Mouse (Mus musculus) spleen, adult 12 weeks (tissue): ENCODE measurements around the gene Cacng7.
A peak's percentile ranks its signal among the peaks of the same experiment; 100 is the strongest.
"Not testable (repeated sequence)": the region's sequence is repeated elsewhere in the genome, so short reads cannot be mapped to it uniquely, and the experiment has no call there.

Experiments
- DNase-seq: peaks from one replicate; pipeline ENCODE4 v3.0.0; 2022; ENCODE audit warnings: low spot score

Gene Cacng7

DNA sequence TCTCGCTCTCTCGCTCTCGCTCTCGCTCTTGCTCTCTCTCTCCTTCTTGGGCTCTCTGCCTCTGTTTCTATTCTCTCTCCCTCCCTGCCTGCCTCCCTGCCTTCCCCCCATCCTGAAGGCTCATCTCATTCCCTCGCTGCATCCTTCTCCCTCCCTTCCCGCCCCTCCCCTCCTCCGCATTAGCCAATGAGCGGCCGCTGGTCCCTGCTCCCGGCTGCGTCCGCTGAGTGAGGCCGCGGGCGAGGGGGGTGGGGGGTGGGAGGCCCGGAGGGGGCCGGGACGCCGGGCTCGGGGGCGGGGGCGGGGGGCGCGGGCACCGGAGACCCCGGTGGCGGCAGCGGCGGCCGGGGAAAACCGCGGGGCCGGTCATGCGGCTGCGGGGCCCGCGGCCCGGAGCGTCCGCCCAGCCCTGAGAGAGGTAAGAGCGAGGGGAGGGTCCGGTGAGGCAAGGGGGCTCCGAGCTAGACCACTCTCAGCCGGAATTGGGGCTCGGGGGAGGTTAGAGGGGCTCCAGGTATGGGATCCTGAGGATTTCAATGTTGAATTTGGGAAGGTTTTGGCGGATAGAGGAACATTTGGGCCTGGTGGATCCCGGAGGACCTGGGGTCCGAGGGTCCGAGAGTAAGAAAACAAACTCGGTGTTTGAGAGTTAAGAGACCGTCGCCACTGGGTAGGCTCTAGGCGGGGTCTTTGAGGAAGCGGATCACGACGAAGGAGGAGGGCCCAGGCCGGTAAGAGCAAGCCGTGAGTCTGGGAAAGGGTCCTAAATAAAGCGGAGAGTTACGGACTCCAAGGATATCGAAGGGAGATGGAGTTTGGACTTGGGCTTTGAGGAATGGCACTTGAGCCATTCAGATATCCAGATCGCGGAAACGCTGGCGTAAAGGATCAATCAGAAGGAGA is at the start of gene Cacng7:
TSS of gene Cacng7 (plus strand) at position 337 of the 903 bp plus-strand sequence.
- DNase-seq, result no peak

DNA sequence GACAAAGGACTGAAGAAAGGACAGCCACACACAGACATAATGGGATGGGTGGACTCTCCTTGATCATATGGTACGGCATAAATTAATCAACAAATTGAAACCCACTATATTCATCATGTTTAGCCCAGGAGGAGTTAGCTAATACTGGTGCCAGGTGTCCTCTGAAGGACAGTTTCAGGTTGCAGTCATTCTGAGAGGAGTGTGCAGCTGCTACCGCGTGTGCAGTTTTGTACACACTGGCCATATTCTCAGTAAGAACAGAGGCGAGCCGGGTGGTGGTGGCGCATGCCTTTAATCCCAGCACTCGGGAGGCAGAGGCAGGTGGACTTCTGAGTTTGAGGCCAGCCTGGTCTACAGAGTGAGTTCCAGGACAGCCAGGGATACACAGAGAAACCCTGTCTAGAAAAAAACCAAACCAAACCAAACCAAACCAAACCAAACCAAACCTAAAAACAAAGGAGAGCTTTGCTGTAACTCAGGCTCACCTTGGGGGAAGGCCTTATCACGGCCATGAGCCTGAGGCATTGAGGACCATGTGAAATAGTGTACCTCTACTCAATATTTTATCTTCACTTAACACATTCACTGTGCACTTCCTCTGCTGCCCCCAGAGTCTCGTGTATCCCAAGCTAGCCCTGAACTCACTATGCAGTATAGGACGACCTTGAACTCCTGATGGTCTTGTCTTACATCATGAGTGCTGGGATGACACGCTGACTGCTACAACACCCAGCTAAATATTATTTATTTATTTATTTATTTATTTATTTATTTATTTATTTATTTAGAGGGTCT is 49.5 kb upstream of the Cacng7 start:
- no peak for DNase-seq

DNA sequence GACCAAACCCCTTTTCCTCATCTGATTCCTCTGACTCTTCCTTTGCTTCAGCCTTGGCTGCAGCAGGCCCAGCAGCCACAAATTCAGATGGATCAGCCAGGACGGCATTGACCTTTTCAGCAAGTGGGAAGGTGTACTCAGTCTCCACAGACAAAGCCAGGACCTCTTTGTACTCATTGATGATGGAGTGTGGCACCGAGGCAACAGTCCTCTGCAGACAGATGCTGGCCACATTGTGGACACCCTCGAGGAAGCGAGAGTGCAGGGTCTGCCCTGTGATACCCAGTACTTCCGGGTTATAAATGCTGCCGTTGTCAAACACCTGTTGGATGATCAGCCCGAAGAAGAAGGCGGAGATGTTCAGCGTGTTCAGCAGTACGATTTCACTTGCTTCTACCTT is 48.2 kb upstream of the Cacng7 start:
- no peak for DNase-seq

DNA sequence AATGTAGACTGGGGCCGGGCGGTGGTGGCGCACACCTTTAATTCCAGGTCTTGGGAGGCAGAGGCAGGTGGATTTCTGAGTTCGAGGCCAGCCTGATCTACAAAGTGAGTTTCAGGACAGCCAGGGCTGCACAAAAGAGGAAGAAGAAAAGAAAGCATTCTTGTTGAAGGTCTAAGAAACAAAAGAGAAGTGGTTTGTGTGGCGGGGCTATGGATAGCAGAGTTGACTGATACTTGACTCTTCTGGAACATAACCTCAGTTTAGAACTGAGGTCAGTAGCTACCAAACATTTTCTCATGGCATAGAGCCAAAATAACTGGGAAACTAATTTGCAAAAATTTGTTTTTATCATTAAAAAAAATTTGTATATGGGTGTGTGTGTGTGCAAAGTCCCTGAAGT is 46.7 kb upstream of the Cacng7 start:
- DNase-seq, result no peak

DNA sequence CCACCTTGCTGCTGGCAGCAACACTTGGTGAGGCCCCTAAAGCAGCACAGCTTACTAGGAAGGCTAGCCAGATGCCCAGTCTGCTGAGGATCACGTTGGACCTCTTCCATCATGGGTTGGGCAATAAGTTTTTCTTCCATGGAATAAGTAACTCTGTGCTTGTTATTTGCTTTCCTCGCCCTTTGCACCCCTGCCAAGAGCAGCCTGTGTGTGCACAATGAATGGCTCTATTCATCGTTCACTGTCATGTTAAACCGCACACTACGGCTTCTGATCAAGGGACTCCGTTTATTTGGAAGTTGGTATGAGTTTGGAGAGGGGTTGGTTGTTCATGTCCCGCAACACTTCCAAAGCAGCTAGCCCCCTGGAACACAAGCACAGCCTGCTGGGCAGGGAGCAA is 45.6 kb upstream of the Cacng7 start:
- DNase-seq, result no peak

DNA sequence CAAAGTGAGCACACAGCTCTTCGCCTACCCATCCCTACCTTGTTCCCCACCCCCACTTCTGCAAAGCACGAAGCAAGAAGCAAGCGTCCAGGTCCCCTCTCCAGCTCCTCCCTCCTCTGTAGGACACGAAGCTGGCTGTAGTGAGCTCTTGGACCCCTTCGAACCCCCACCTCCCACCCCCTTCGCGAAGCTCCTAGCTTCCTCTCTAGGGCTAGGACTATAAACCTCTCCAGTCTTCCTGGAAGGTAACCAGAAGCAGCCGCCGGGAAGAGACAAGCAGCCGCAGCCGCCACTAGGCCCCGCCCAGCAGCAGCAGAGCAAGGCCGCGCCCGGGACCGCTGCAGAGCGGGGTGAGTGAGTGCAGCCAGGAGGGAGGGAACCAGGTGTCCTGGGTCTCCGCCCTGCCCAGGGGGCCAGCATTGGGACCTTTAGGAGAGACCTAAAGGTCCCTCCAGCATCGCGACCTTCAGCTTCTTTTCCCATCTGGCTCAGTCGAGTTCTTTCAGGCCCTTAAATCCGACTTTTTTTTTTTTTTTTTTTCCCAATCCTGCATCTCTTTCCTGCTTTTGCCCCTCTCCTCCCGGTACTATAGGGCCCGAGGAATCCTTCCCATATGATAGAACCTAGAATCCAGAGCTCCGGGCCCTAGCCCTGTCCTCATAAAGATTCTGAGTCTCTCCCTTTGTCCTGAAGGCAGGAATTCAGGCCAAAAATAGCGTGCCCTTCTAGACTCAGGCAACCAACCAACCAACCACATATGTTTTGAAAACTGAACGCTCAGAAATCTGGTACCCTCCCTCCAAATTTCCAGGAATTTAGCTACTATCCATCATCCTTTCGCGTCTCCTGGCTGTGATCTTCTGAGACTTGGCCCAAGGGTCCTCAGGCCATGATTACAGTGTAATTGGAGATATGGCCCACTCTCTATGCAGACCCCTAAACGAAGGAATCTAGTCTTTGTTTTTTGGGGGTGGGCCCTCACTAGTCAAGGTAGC is 43.5 kb upstream of the Cacng7 start, which contains the start of the genes Myadm and Prkcg:
TSS of gene Myadm (plus strand) at position 105 of the 995 bp plus-strand sequence.
TSS of gene Prkcg (plus strand) at position 204 of the 995 bp plus-strand sequence.
- peak; percentile 22 for DNase-seq

DNA sequence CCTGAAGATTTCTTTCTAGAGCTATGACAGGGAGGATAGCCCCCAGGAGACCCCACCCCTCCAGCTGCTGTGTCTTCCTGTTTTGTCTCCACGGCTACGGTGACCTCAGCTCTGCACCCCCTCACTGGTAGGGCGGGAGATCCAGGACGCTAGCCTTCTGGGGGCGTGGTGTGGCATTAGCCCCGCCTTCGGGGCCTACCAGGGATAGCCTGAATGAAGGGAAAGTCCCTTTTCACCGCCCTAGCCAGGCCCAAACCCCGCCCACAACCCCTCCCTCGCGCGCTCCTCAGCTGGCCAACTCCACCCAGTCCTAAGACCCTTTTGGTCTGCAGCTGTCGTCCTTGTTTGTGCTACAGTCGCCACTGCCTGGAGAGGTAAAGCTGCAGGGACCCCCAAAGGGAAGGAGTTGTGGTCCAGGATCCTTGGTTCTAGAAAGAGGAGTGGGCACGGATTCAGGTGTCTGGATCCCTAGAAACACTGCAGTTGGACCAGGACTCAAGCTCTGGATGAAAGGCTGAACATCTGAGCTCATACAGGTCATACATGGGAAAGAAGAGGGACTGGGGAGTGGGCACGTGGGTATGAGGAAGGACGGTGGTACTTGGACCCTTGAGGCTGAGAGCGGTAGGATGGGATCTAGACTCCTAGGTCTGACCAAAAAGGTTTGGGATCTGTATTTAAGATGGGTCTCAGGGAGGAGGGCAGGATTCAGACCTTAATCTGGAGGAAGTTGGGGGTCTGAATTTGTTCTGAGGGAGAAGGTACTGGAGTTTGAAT is 42.3 kb upstream of the Cacng7 start:
- DNase-seq, result peak; percentile 71

DNA sequence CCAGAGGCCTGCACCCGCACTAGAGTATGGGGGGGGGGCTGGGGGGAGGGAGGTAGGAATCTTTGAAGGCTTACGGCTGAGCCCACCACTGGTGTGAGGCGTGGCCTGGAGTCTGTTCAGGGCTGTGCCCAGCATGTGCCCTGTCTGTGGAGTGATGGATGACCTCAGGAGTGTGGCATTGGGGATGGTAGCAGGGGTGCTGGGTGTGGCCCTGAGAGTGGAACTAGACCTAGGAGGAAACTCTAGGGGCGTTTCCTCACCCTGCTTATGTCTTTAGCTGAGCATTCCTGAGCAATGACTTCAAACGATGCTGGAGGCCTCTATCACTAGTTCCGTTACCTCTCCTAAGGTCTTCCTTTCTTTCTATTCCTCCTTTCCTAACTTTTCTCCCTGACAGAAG is 41.6 kb upstream of the Cacng7 start:
- DNase-seq, result no peak

DNA sequence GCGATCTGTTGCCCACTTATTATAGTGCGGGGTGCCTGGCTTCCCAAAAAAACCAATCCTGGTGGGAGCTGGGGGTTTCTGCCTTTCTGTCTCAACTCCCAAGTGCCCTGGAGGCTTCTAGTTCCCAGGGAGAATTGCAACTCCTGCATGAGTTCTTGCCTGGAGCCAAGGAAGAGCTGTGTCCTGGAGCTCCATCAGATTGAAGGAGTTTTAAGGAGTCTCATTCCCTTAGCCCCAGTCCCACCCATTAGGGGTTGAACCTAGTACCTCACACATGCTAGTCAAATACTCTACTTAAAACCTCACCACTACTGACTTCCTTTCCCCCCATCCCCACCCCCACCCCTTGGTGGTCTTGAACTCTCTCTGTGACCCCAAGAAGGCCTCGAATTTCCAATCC is 41.0 kb upstream of the Cacng7 start:
- DNase-seq, result no peak

DNA sequence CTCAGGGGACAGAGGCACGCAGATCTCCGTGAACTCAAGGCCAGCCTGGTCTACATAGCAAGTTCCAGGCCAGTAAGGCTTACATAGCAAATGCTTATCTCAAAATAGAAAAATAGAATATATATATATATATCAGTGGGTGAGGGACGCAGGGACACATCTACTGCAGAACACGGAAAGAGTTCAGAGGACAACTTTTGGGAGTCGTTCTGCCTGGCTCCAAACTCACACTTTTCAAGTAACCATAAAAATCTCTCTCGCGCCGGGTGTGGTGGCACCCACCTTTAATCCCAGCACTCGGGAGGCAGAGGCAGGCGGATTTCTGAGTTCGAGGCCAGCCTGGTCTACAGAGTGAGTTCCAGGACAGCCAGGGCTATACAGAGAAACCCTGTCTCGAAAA is 40.5 kb upstream of the Cacng7 start:
- DNase-seq, result not testable (repeated sequence)

DNA sequence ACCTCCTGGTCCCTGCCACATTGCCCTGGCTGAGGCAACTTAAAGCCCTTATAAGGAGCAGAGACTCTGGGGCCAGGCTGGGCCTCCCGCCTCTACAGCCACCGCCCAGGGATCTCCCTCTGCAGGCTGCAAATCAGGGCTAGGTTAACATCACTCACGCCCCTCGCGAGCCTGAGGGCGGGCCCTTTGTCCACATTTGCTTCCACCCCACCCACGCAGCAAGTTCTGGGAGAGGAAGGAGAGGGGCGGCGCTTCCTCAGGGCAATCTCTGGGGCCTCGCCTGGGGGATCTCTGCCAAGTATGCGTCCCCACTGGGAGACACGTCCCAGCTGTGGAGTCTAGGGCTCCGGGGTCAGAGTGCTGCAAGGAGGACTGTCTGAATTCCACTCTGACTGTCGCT is 40.0 kb upstream of the Cacng7 start:
- DNase-seq, result peak; percentile 15

DNA sequence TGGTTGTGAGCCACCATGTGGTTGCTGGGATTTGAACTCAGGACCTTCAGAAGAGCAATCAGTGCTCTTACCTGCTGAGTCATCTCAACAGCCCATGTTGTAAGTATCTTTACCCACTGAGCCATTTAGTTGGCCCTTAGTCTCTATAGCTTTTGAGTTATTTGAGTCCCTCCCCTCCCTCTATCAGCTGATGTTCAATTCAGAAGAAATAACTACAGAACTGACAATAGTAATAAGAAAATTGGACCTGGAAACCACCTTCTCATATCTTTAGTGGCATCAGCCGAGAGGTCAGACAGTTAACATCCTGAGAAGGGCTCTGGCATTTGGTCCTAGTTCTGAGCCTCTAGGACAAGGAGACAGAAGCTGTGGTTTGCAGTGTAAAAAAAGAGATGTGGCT is 38.0 kb upstream of the Cacng7 start:
- DNase-seq, result no peak

DNA sequence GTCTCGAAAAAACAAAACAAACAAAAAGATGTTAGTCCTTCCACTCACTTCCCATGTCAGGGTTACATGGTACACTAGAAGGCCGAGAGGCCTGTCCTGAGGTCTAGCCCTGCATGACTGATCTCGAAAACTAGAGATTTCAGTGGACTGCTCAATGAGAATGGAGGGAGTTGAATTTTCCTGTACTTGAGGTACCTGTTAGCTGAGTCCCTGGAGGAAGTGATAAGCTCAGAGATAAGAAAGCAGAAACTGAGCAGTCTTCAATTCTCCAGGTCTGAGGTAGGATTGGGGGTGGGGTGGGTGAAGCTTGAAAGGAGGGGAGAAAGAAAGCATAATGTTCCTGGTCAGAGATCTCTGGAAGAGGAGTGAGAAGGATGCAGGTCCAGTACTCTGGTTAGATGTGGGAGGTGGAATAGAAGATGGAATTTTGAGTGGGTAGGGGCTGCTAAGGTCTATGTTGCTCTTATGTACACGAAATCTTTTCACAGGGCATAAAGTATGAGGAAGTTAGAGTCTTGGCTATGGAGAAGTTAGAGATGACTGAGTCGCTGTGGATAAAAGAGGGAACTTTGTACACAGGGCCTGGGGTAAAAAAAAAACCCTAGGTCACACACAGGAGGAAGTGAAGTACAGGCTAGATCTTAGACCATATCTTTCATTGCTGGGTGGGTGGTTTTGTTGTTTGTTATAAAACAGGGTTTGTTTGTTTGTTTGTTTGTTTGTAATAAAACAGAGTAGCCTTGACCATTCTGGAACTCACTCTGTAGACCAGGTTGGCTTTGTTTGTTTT is 37.2 kb upstream of the Cacng7 start:
- no peak for DNase-seq

DNA sequence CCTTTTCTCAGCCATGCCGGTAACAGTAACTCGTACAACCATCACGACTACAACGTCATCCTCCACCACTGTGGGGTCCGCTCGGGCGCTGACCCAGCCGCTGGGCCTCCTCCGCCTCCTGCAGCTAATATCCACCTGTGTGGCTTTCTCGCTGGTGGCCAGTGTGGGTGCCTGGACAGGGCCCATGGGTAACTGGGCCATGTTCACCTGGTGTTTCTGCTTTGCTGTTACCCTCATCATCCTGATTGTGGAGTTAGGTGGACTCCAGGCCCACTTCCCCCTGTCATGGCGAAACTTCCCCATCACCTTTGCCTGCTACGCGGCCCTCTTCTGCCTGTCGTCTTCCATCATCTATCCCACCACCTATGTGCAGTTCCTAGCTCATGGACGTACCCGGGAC is 36.0 kb upstream of the Cacng7 start:
- no peak for DNase-seq

DNA sequence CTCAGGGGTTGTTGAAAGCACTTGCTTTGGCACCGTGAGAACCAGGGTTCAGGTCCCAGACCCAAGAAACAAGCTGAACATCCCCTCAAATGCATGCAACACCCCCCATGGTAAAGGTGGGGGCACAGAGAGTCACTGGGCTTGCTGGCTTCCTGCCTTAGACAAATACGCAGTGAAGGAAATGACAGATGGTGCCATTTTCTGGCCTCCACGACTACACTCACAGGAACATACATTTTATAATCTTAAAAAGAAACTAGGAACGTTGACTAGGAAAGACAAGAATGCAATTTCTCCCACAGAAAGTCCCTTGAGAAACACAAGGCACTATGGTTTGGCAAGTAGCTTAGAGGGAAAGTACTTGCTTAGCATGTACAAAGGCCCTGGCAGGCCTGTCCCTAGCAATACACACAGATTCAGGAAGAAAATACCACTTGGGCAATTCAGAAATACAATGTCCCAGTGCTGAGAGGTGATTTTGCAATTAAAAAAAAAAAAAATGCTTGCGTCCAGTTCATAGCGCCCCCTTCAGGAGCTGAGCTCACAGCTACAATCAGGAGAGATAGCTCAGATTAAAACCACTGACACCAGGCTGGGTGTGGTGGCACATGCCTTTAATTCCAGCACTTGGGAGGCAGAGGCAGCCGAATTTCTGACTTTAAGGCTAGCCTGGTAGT is 32.7 kb upstream of the Cacng7 start:
- no peak for DNase-seq

DNA sequence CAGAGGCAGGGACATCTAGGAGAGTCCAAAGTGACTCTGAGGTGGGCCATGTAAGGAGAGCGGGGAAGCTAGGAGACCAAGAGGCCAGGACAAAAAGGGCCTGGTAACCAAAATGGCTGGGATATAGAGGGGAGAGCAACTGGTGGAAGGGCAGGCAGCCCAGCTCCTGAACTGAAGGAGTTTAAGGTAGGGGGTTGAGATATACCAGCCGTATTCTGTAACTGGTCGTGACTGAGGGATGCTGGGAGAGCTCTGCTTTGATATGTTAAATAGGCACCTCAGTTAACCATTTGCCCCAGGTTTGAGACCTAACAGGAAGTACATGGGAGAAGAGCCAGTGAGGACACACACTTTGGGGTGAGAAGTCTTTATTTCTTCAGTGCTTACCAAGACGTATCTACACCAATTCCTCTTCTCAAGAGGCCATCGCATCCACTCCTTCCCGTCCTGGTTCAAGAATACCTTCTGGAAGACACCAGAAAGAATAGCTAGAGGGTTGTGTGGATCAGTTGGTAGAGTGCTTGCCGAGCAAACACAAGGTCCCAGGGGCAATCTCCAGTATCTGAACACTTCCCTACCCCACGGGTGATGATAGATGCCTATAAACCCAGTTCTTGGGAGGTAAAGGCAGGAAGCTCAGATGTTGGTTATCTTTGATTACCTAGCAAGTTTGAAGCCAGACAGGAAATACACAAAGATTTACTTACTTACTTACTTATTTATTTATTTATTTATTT is 31.7 kb upstream of the Cacng7 start:
- DNase-seq, result no peak

DNA sequence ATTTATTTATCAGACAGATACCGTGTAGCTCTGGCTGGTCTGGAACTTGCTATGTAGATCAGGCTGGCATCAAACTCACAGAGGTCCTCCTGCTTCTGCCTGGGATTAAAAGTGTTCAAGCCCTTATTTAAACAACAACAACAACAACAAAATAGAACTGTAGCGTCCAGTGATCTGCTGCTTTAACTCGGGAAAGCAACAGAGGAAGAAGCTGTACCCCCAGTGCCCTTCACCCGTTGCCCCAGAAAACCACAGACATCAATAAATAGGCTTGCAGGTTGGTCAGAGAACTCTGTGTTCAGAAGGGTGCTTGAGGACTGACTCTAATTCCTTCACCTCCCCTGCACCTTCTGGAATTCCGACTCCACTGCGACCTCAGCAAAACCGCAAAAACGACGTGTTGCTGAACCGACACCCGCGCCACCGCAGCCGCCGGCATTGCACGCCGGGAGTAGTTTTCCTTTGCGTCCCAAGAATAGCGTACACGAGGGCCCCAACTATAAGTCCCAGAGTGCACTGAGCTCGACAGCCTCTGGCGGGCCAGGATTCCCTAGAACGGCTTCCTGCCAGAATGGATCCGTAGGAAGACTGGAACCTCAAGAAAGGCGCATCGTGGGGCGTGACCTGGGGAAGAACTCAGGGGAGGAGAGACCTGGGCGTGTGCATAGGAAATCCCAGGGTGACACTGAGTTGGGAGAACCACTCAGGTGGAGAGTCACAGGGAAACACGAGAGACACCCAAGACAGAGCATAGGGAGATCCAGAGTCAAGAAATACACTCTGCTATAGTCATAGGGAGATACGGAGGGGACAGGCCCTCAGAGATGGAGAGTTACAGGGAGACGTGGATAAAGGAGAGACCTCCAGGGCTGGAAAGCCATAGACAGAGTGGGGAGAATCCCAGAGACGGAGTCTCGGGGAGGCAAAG is 30.9 kb upstream of the Cacng7 start:
- DNase-seq, result no peak
